Mouse (Mus musculus): ENCODE results near the gene Gas2l2. TPM values are rescaled to one million over a fixed set of nuclear protein-coding genes. Genes with fewer than 3 reads are reported as not detected.
A peak's percentile ranks its signal among the peaks of the same experiment; 100 is the strongest.

The Gas2l2 gene
- total RNA-seq, 2 experiments from 2014 or later: 0.28 TPM; not detected in 1

- Histone ChIP-seq H3K4me3 (no peak overlapping the region), H3K27ac (no peak overlapping the region)
- no peak for TF ChIP-seq CTCF (conservative IDR thresholded peaks at IDR 0.05)
- DNase-seq (ENCODE audit: low spot score in 2 of 2): no peak
Observed at GRCm38 (mm10) chr11:83439426-83440060, 10.3 kb upstream of the Gas2l2 start.

GRCm38 (mm10) chr11:83437377-83437776, 8.1 kb upstream of the Gas2l2 start, which contains the start of gene 1700020L24Rik:
1700020L24Rik (plus strand) TSS chr11:83437677.
- no peak within 1 kb of the TSS for H3K27ac ChIP-seq
- TF ChIP-seq CTCF (conservative IDR thresholded peaks at IDR 0.05): no peak
- no peak for DNase-seq (ENCODE audit: low spot score in 2 of 2)
- no peak within 1 kb of the TSS for H3K4me3 ChIP-seq

GRCm38 (mm10) chr11:83432533-83432932, 3.3 kb upstream of the Gas2l2 start:
- H3K27ac ChIP-seq: no peak overlapping the region
- no peak for TF ChIP-seq CTCF (conservative IDR thresholded peaks at IDR 0.05)
- DNase-seq (ENCODE audit: low spot score in 2 of 2): no peak
- H3K4me3 ChIP-seq: no peak overlapping the region

GRCm38 (mm10) chr11:83426964-83427363, 2.3 kb downstream of the Gas2l2 start:
- DNase-seq (ENCODE audit: low spot score in 2 of 2): no peak
- TF ChIP-seq CTCF (conservative IDR thresholded peaks at IDR 0.05): no peak

GRCm38 (mm10) chr11:83424681-83425080, 4.6 kb downstream of the Gas2l2 start:
- no peak overlapping the region for H3K27ac ChIP-seq
- peak; percentile 98 for TF ChIP-seq CTCF (conservative IDR thresholded peaks at IDR 0.05)
- H3K4me3 ChIP-seq: no peak overlapping the region
- DNase-seq (ENCODE audit: low spot score in 2 of 2): peak; percentile 58 to 85

More at GRCm38 (mm10) chr11:83426964-83427363, 2.3 kb downstream of the Gas2l2 start:
- H3K4me3 ChIP-seq: peak overlapping the region; percentile 38
- H3K27ac ChIP-seq: no peak overlapping the region

GRCm38 (mm10) chr11:83421305-83421704, 8.0 kb downstream of the Gas2l2 start:
- H3K4me3 ChIP-seq: no peak overlapping the region
- H3K27ac ChIP-seq: no peak overlapping the region
- no peak for DNase-seq (ENCODE audit: low spot score in 2 of 2)
- no peak for TF ChIP-seq CTCF (conservative IDR thresholded peaks at IDR 0.05)

GRCm38 (mm10) chr11:83420338-83420737, 8.9 kb downstream of the Gas2l2 start:
- no peak for DNase-seq (ENCODE audit: low spot score in 2 of 2)
- TF ChIP-seq CTCF (conservative IDR thresholded peaks at IDR 0.05): peak; percentile 78
- no peak overlapping the region for H3K4me3 ChIP-seq
- H3K27ac ChIP-seq: no peak overlapping the region

- peak overlapping the region; percentile 2; the same call in 1 of the 2 replicates for H3K4me3 ChIP-seq
- H3K27ac ChIP-seq: peak overlapping the region; percentile 76
- DNase-seq (ENCODE audit: low spot score in 2 of 2): peak in 1 of 2 experiments; percentile 44
- peak; percentile 25 for TF ChIP-seq CTCF (conservative IDR thresholded peaks at IDR 0.05)
Observed at GRCm38 (mm10) chr11:83418566-83418965, 10.7 kb downstream of the Gas2l2 start.

- peak; percentile 39 to 63 for DNase-seq (ENCODE audit: low spot score in 2 of 2)
- Histone ChIP-seq H3K4me3 (no peak overlapping the region), H3K27ac (peak overlapping the region; percentile 76)
- no peak for TF ChIP-seq CTCF (conservative IDR thresholded peaks at IDR 0.05)
Observed at GRCm38 (mm10) chr11:83417708-83418107, 11.5 kb downstream of the Gas2l2 start.

- Histone ChIP-seq H3K4me3 (no peak overlapping the region), H3K27ac (peak overlapping the region; percentile 76)
- no peak for TF ChIP-seq CTCF (conservative IDR thresholded peaks at IDR 0.05)
- no peak for DNase-seq (ENCODE audit: low spot score in 2 of 2)
Observed at GRCm38 (mm10) chr11:83417080-83417479, 12.2 kb downstream of the Gas2l2 start.

GRCm38 (mm10) chr11:83410510-83410909, 18.7 kb downstream of the Gas2l2 start:
- no peak for DNase-seq (ENCODE audit: low spot score in 2 of 2)
- peak overlapping the region; percentile 78 for H3K4me3 ChIP-seq
- TF ChIP-seq CTCF (conservative IDR thresholded peaks at IDR 0.05): no peak
- H3K27ac ChIP-seq: peak overlapping the region; percentile 95

- H3K27ac ChIP-seq: peak overlapping the region; percentile 95
- no peak for TF ChIP-seq CTCF (conservative IDR thresholded peaks at IDR 0.05)
- DNase-seq (ENCODE audit: low spot score in 2 of 2): no peak
- peak overlapping the region; percentile 78 for H3K4me3 ChIP-seq
Observed at GRCm38 (mm10) chr11:83409792-83410291, 19.4 kb downstream of the Gas2l2 start.

GRCm38 (mm10) chr11:83409087-83409754, 20.0 kb downstream of the Gas2l2 start, which contains the start of gene Rasl10b:
Rasl10b (plus strand) TSS chr11:83409137.
- peak in 1 of 2 experiments; percentile 49 for DNase-seq (ENCODE audit: low spot score in 2 of 2)
- TF ChIP-seq CTCF (conservative IDR thresholded peaks at IDR 0.05): no peak
- Histone ChIP-seq H3K27ac (peak within 1 kb of the TSS; percentile 95), H3K4me3 (peak within 1 kb of the TSS; percentile 78)

Measured in layer of hippocampus, adult 2 months (tissue).